Mouse (Mus musculus): Measurements from ENCODE around the gene Socs2. TPM values are rescaled to one million over a fixed set of nuclear protein-coding genes. Genes with fewer than 3 reads are reported as not detected.

Socs2 gene
- polyA plus RNA-seq, 1 experiment = 101 TPM

DNA sequence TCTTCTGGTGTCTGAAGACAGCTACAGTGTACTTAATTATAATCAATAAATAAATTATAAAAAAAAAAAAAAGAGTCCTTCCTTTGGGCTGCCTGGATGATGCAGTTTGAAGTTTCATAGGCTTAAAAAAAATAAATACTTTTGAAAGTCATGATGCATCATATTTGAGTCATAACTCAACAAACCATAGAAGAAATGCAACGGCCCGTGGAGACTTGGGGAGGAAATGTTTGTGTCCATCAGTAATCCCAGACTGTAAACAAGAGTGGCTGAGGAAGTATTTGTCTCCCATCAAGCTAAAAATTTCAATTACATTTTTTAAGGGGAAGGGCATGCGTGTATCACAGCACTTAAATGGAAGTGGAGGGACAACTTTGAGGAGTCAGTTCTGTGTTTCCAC lies 69.2 kb downstream of the Socs2 start:
- TF ChIP-seq GATA1 (IDR thresholded peaks at IDR 0.05; ENCODE audit: low read length) = no peak

DNA sequence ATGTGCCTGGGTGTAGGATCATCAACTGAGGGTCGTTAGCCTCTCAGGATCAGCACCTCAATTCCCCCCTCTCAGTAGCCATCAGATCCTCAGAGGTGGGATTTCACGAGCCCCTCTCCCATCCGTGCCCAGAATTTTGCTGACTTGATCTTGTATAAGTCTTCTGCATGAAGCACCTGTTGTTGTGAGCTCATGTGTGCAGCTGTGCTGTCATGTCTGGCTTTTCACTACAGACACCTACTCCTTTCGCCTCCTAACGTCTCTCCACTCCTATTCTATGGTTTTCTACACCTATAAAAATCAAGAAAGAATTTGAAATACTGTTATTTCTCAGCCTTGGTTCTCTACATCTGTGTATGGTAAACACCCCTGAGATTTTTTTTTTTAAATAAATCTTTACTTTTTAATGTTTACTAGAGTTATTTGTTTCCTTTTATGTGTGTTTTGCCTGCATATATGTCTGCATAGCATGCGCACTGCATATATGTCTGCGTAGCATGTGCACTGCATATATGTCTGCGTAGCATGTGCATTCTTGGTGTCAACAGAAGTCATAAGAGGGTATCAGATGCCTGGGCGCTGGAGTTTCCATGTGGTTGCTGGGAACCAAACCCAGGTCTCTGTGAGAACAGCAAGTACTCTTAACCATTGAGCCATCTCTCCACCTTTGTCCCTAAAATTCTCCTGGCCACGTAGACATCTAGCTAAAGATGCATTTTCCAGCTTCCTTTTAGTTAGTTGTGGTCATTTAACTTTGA lies 74.0 kb downstream of the Socs2 start:
- no peak for TF ChIP-seq GATA1 (IDR thresholded peaks at IDR 0.05; ENCODE audit: low read length)

- no peak for TF ChIP-seq GATA1 (IDR thresholded peaks at IDR 0.05; ENCODE audit: low read length)
Observed at GRCm38 (mm10) chr10:95340676-95341075, 76.3 kb downstream of the Socs2 start.

DNA sequence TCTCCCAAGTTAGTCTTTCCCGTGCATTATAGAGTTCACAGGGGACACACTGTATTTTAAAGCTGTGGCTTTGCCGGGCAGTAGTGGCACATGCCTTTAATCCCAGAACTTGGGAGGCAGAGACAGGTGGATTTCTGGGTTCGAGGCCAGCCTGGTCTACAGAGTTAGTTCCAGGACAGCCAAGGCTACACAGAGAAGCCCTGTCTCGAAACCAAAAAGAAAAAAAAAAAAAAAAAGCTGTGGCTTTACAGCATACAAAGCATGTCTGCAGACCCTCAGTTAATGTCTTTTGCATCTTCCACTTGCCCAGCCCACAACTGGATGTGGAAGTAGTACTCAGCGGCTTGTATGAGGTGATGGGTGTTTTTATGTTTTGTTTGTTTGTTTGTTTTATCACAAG lies 79.4 kb downstream of the Socs2 start:
- no peak for TF ChIP-seq GATA1 (IDR thresholded peaks at IDR 0.05; ENCODE audit: low read length)

- TF ChIP-seq GATA1 (IDR thresholded peaks at IDR 0.05; ENCODE audit: low read length) = no peak
Observed at GRCm38 (mm10) chr10:95336781-95337544, 80.0 kb downstream of the Socs2 start.

Other genes starting within 250 kb of the Socs2 start
- 17.9 and 18.9 TPM in 2 replicates for gene Cradd, start 93.0 kb downstream of the Socs2 start, polyA plus RNA-seq (2012)
- gene Mrpl42, start 84.8 kb upstream of the Socs2 start, polyA plus RNA-seq (2012) = 10.0 and 14.5 TPM in 2 replicates
- 62.4 and 66.2 TPM in 2 replicates for gene Ube2n, start 98.0 kb upstream of the Socs2 start, polyA plus RNA-seq (2012)
- 21.7 and 28.2 TPM in 2 replicates for gene Nudt4, start 147.0 kb upstream of the Socs2 start, polyA plus RNA-seq (2012)

Measured in G1E-ER4 (cell line).